Mouse (Mus musculus): Measurements from ENCODE around the gene Stard5. TPM values are rescaled to one million over a fixed set of nuclear protein-coding genes. Genes with fewer than 3 reads are reported as not detected.

The Stard5 gene
- 42.6 to 45.8 TPM (median 44.3 TPM) in 4 replicates for total RNA-seq (2023)

DNA sequence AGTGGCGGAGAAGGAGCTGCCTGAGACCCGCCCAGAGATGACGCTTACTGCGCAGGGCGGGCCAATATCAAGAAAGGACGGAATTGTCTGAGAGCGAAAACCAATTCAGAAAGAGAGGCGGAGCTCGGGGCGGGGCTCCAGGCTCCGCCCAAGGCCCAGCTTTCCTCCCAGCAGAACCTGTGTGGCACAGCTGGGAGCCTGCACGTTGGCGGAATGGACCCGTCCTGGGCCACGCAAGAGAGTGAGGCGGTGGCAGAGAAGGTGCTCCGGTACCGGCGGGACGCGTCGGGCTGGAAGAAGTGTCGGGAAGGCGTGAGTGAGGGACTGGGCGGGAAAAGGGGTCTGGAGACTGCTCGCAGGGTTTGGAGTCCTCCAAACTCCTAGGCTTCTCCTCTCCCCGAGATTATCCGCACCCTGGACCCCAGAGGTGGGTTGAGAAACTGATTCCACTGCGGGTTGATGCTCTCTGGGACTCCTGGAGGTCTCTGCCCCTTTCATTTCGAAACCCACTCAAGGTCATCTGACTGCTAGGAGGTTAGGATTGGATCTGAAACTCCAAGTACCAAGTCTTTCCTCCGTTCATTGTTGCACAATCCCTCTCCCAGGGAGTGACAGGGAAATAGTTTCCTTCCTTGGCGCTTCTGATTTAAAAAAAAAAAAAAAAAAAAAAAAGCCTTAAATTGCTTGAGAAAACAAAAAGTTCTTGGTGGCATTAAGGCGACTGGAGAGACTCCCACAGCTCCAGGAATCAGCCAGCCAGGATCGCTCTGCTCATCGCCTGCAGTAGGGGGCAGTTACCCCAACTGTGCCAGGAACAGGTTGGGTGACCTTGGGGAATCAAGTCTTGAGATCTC lies at the start of gene Stard5:
Gene Stard5 (plus strand): TSS at position 132 of the 854 bp plus-strand sequence.

DNA sequence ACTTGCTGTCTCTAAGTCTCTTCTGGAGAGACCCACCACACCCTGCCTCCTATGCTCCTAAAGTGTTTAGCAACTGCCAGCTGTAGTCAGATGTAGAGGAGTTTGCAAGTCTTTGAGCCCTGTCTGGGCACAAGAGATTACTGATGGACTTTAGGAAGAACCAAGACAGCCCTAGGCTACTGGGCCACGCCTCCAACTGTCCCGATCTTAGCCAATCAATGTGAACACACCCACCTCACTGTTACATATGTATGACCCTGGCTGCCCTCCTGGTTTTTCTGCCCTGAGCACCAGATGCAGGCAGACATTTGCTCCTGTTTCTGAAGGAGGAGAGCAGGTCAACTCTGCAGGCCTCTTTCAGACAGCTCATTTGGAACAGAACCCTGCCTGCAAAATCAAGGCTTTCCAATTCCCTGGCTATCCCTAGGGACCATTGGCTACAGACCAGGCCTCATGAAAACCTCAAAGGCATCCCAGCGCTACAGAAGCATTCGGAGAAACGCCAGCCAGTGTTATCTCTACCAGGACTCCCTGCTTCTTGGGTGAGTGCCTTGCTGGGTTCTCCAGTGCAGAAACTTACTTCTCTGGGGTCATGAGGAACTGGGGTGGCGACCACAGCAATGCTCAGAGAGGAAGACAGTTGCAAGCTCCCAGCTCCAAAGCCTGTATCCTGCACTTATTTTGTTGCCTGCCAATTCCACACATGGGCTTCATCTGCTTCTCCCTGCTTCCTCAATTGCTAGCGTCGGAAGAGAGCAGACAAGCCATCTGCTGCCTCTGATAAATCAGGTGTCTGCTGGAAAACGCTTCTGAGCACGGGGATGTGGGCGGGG lies 46.9 kb upstream of the Stard5 start, which contains the start of gene Tmc3:
Gene Tmc3 (plus strand): TSS at position 289 of the 833 bp plus-strand sequence.

Other genes with a start within 250 kb of the Stard5 start
- not detected in 4 replicates for gene Tmc3, start 47.0 kb upstream of the Stard5 start, total RNA-seq (2023)
- 189 to 199 TPM (median 192 TPM) in 4 replicates for gene Il16, start 113.8 kb downstream of the Stard5 start, total RNA-seq (2023)
- not detected in 4 replicates for gene Cfap161, start 162.9 kb downstream of the Stard5 start, total RNA-seq (2023)